Mouse (Mus musculus) frontal cortex, postnatal 10 days (tissue): Measurements from ENCODE around the gene Abtb1.

Experiments
- DNase-seq, 2 experiments: peaks; one replicate each; pipeline ENCODE4 v3.0.0; 2022; ENCODE audit warnings: low spot score in 2 of 2, mixed read lengths in 1 of 2

The Abtb1 gene

GRCm38 (mm10) chr6:88803957-88804695, 37.7 kb downstream of the Abtb1 start:
- no peak for DNase-seq

DNA sequence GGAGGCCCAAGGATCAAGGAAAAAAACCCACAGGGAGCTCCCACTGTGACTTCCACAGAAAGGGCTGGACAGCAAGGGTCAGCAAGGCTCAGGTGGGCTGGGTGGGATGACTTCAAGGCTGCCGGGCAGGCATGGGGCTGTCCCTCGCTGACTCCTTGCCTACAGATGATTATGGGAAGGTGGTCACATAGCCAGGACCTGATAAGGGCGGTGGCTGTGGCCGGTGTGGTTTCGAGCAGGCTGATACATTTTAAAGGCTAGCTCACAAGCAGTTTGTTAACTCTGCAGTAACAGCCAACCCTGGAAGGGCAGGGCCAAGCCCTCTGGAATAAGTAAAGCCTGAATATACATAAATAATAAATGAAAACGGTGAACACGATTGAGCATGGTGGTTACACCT, 38.7 kb downstream of the Abtb1 start:
- DNase-seq, result no peak

GRCm38 (mm10) chr6:88800735-88801134, 41.0 kb downstream of the Abtb1 start:
- no peak for DNase-seq

GRCm38 (mm10) chr6:88800191-88800590, 41.6 kb downstream of the Abtb1 start:
- no peak for DNase-seq

DNA sequence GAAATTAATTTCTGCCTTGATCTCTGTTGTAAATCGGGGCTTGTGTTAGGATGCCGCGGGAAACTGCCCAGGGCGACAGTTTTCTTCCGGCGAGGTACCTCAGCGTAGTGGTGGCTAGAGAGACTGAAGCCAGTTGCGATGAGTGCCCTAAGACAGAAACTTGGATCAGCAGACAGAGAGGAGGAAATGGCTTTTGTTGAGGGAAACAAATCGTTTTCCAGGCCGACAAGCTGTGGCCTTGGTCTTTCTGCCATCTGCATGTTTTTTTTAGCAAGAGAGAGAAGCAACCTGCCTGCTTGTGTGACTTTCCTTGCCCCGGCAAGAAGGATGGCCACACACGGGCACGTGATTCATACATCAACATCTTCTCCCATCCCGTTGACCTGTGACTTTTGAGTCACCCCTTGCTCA, 47.2 kb downstream of the Abtb1 start:
- no peak for DNase-seq

DNA sequence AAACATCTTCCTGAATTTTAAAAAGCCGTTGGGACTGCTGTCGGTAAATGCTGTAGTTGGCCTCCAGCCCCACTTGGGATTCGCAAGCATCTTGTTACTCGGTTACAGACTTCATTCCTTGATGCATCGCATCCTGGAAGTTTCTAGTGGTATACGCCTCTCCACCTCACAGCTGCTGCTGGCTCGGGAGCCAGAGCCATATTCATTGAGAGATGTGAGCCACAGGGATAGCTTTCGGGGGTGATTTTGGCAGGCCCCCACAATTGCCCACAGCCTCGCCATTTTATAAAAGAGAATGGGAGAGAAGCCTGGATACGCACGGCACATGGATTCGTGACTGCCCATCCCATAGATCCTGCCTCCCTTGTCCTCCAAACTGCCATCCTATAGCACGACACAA, 47.9 kb downstream of the Abtb1 start:
- no peak for DNase-seq

GRCm38 (mm10) chr6:88793243-88793642, 48.5 kb downstream of the Abtb1 start:
- DNase-seq, result no peak

- no peak for DNase-seq
Measured at GRCm38 (mm10) chr6:88792147-88792691, 49.6 kb downstream of the Abtb1 start.

DNA sequence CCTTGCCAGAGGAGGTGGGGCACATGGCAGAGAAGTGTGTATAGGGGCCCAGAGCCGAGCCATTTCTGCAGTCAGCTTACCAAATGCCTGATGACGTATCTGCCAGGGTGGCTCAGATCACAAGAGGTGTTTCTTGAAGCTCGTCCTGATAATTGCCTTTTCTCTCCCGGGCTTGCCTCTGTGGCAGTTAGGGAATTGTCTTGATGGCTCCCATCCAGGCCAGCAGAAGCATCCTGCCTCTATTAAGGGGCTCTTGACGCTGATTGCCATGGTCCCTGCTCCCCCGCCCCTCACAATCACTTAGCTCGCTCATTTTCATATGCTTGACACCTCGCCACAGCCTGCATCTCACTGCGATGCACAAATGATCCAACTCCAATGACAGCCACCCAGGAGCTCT, 50.5 kb downstream of the Abtb1 start:
- DNase-seq, result no peak

- no peak for DNase-seq
Measured at GRCm38 (mm10) chr6:88788219-88788618, 53.6 kb downstream of the Abtb1 start.

DNA sequence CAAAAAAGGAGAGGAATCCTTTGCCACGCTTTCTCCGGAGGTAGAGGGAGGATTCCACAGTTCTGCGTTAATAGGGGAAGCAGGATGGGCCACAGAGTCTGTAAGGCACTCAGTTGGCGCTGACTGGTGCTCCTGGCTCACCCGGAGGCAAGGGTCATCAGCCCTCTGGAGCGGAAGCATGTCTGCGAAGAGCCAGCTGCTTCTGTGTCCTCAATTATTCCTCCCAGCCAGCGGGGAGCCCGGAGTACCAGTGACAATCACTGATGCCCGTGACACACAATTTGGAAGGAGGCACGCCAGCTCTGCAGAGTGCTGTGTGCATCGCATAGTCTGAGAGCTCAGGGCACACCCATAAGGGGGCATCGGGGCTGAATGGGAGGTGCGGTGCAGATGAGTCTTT, 54.3 kb downstream of the Abtb1 start:
- no peak for DNase-seq

DNA sequence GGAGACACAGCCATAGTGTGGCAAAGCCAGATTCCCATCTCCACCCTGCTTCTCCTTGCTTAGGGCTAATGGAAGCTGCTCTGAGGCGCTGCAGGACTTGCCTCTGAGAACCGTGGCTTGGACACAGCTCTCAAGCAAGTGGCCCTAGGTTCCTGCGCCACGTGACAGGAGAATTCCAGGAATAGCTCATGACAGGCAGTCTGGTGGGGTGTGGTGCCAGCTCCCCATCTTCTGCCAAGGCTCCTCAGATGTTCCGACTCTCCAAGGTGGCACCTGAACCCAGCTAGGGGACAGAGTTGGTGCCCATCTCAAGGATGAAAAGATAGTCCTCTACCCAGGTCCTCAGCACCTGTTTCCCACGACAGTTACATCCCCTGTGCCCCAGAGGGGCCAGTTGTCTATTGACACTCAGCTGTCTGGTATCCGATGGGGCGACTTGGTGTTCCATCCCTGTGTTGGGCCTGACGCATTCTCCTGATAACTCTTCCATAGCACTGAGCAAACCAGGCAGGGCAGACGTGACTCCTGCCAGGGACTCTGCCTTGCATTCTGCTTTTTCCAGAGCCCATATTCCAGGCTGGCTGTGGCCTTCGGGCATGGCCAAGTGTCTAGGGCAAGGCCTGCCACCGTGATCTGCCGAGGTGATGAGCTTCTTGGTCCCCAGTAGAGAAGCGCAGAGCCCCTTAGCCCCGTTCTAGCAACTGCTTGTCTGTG, 54.9 kb downstream of the Abtb1 start:
- no peak for DNase-seq
